Mouse (Mus musculus) forebrain, embryonic 15.5 days (tissue): ENCODE measurements around the gene Wdr5b. TPM values are rescaled to one million over a fixed set of nuclear protein-coding genes. Genes with fewer than 3 reads are reported as not detected.

Source experiments
- ATAC-seq: fragments of 200-750 bp; cut with Nextera tagmentation; replicated peaks from 2 replicates; pipeline ENCODE4 v1.8.0; 2017; ENCODE audit warnings: mild to moderate bottlenecking, moderate TSS enrichment, moderate library complexity
- H3K27ac ChIP-seq: fragments of 300-500 bp; sonication (generic); replicated peaks from 2 replicates; pipeline ENCODE4 v1.5.1; 2015; ENCODE audit warnings: mild to moderate bottlenecking, inconsistent platforms
- H3K27me3 ChIP-seq: fragments of 300-500 bp; sonication (generic); 2 replicates; pipeline ENCODE4 v1.6.1; 2015; ENCODE audit warnings: inconsistent platforms
- H3K36me3 ChIP-seq: fragments of 300-500 bp; sonication (generic); 2 replicates; pipeline ENCODE4 v1.6.1; 2015; ENCODE audit warnings: mild to moderate bottlenecking, inconsistent platforms
- H3K4me1 ChIP-seq: fragments of 300-500 bp; sonication (generic); 2 replicates; pipeline ENCODE4 v1.6.1; 2015; ENCODE audit warnings: inconsistent platforms
- H3K4me2 ChIP-seq: fragments of 300-500 bp; sonication (generic); replicated peaks from 2 replicates; pipeline ENCODE4 v1.6.1; 2015; ENCODE audit warnings: mild to moderate bottlenecking, inconsistent platforms
- H3K4me3 ChIP-seq: fragments of 300-500 bp; sonication (generic); 2 replicates; pipeline ENCODE4 v1.5.1; 2015; ENCODE audit warnings: mild to moderate bottlenecking, inconsistent platforms
- H3K9ac ChIP-seq: fragments of 300-500 bp; sonication (generic); replicated peaks from 2 replicates; pipeline ENCODE4 v1.6.1; 2015; ENCODE audit warnings: mild to moderate bottlenecking, inconsistent platforms
- H3K9me3 ChIP-seq: fragments of 300-500 bp; sonication (generic); 2 replicates; pipeline ENCODE4 v1.6.1; 2016; ENCODE audit warnings: inconsistent platforms
- WGBS: fragments of 180-500 bp; shearing (Covaris S2); methylation state at CpG from one replicate; pipeline ENCODE4 v1.1.7; 2015; ENCODE audit warnings: mixed read lengths; 5-methylcytosine and 5-hydroxymethylcytosine counted together
- polyA plus RNA-seq: library from polyadenylated mRNA; unstranded; fragments of >200 nt; fragmentation: Nextera tagmentation; extraction: Ambion mirVana; gene quantifications from 2 replicates; pipeline ENCODE4 v1.2.1, GENCODE M21; 2015

Wdr5b gene
- polyA plus RNA-seq, 1 experiment from 2014 or later = 16.1 TPM

- H3K4me2 ChIP-seq = peak within 1 kb of the TSS; percentile 80
- under 1% methylated on average over 80 of the region's 81 CpGs for WGBS
- H3K27me3 ChIP-seq = no peaks in the 10 kb centered on the region
- ATAC-seq = peak; percentile 97
- H3K4me3 ChIP-seq = peak within 1 kb of the TSS; percentile 63
- H3K4me1 ChIP-seq = peaks cover 32% of the 10 kb centered on the region
- H3K36me3 ChIP-seq = no peaks in the 10 kb centered on the region
- no peaks in the 10 kb centered on the region for H3K9me3 ChIP-seq
- H3K27ac ChIP-seq = peak within 1 kb of the TSS; percentile 99
- H3K9ac ChIP-seq = peak within 1 kb of the TSS; percentile 84
These were observed 30.7 kb downstream of the Wdr5b start, which contains the start of the genes Fam162a and Ccdc58 for GRCm38 (mm10) chr16:36071450-36072379. Gene Fam162a, minus strand, starts transcription at chr16:36071594. Gene Ccdc58, plus strand, starts transcription at chr16:36071685.

- Histone ChIP-seq H3K27me3 (no peaks in the 10 kb centered on the region), H3K27ac (peak overlapping the region; percentile 99), H3K9ac (peak overlapping the region; percentile 84), H3K4me1 (peaks cover 32% of the 10 kb centered on the region), H3K9me3 (no peaks in the 10 kb centered on the region), H3K4me3 (peak overlapping the region; percentile 63), H3K36me3 (no peaks in the 10 kb centered on the region), H3K4me2 (peak overlapping the region; percentile 80)
- no peak for ATAC-seq
- WGBS = 31% methylated on average over 8 of the region's 8 CpGs
These were observed 31.5 kb downstream of the Wdr5b start for GRCm38 (mm10) chr16:36072410-36073011.

- no peaks in the 10 kb centered on the region for H3K9me3 ChIP-seq
- H3K27ac ChIP-seq = no peak overlapping the region
- no peak overlapping the region for H3K4me3 ChIP-seq
- ATAC-seq = no peak
- H3K27me3 ChIP-seq = no peaks in the 10 kb centered on the region
- peaks cover 14% of the 10 kb centered on the region for H3K4me1 ChIP-seq
- WGBS = 90% methylated on average over 3 of the region's 3 CpGs
- no peak overlapping the region for H3K9ac ChIP-seq
- H3K4me2 ChIP-seq = no peak overlapping the region
- H3K36me3 ChIP-seq = no peaks in the 10 kb centered on the region
These were observed 33.8 kb downstream of the Wdr5b start for GRCm38 (mm10) chr16:36074772-36075171.

- Histone ChIP-seq H3K27me3 (no peaks in the 10 kb centered on the region), H3K27ac (no peak overlapping the region), H3K4me1 (no peaks in the 10 kb centered on the region), H3K36me3 (no peaks in the 10 kb centered on the region), H3K4me3 (no peak overlapping the region), H3K4me2 (no peak overlapping the region), H3K9me3 (no peaks in the 10 kb centered on the region), H3K9ac (no peak overlapping the region)
- 97% methylated on average over 3 of the region's 3 CpGs for WGBS
- no peak for ATAC-seq
These were observed 38.9 kb downstream of the Wdr5b start for GRCm38 (mm10) chr16:36079916-36080315.

GRCm38 (mm10) chr16:36087846-36088245 is 46.9 kb downstream of the Wdr5b start:
- Histone ChIP-seq H3K4me2 (no peak overlapping the region), H3K4me3 (no peak overlapping the region), H3K9me3 (no peaks in the 10 kb centered on the region), H3K27ac (no peak overlapping the region), H3K36me3 (peaks cover 18% of the 10 kb centered on the region), H3K4me1 (no peaks in the 10 kb centered on the region), H3K9ac (no peak overlapping the region), H3K27me3 (no peaks in the 10 kb centered on the region)
- WGBS = 92% methylated on average over 4 of the region's 4 CpGs
- no peak for ATAC-seq

GRCm38 (mm10) chr16:36089065-36089464 is 48.1 kb downstream of the Wdr5b start:
- Histone ChIP-seq H3K27me3 (no peaks in the 10 kb centered on the region), H3K9me3 (no peaks in the 10 kb centered on the region), H3K4me1 (no peaks in the 10 kb centered on the region), H3K4me2 (no peak overlapping the region), H3K36me3 (peaks cover 18% of the 10 kb centered on the region), H3K9ac (no peak overlapping the region), H3K4me3 (no peak overlapping the region), H3K27ac (no peak overlapping the region)
- no peak for ATAC-seq
- WGBS = 90% methylated on average over 7 of the region's 7 CpGs

- no peak overlapping the region for H3K27ac ChIP-seq
- no peak overlapping the region for H3K4me3 ChIP-seq
- 52% methylated on average over 8 of the region's 8 CpGs for WGBS
- ATAC-seq = no peak
- no peak overlapping the region for H3K9ac ChIP-seq
- H3K9me3 ChIP-seq = no peaks in the 10 kb centered on the region
- H3K4me1 ChIP-seq = no peaks in the 10 kb centered on the region
- H3K27me3 ChIP-seq = no peaks in the 10 kb centered on the region
- H3K36me3 ChIP-seq = peaks cover 18% of the 10 kb centered on the region
- H3K4me2 ChIP-seq = no peak overlapping the region
These were observed 49.0 kb downstream of the Wdr5b start for GRCm38 (mm10) chr16:36089850-36090616.

GRCm38 (mm10) chr16:36090785-36091509 is 50.0 kb downstream of the Wdr5b start:
- WGBS = 86% methylated on average over 11 of the region's 11 CpGs
- no peaks in the 10 kb centered on the region for H3K4me1 ChIP-seq

More at GRCm38 (mm10) chr16:36090785-36091509, 50.0 kb downstream of the Wdr5b start:
- Histone ChIP-seq H3K4me3 (no peak overlapping the region), H3K9ac (no peak overlapping the region), H3K9me3 (no peaks in the 10 kb centered on the region), H3K27me3 (no peaks in the 10 kb centered on the region), H3K36me3 (peaks cover 11% of the 10 kb centered on the region), H3K27ac (no peak overlapping the region), H3K4me2 (no peak overlapping the region)
- no peak for ATAC-seq

Other genes with a start within 250 kb of the Wdr5b start
- 0.19 and 0.26 TPM in 2 replicates for gene Parp14, start 169.6 kb upstream of the Wdr5b start, polyA plus RNA-seq
- gene Parp9, start 102.7 kb upstream of the Wdr5b start, polyA plus RNA-seq = 2.4 and 2.5 TPM in 2 replicates
- 1.7 and 2.2 TPM in 2 replicates for gene Dtx3l, start 102.0 kb upstream of the Wdr5b start, polyA plus RNA-seq
- gene Kpna1, start 62.4 kb upstream of the Wdr5b start, polyA plus RNA-seq = 75.2 and 76.2 TPM in 2 replicates
- gene Fam162a, start 30.4 kb downstream of the Wdr5b start, polyA plus RNA-seq = 169 and 188 TPM in 2 replicates
- 34.7 and 35.4 TPM in 2 replicates for gene Ccdc58, start 30.5 kb downstream of the Wdr5b start, polyA plus RNA-seq
- not detected in 2 replicates for gene Csta1, start 90.1 kb downstream of the Wdr5b start, polyA plus RNA-seq
- not detected in 2 replicates for gene Stfa2l1, start 115.6 kb downstream of the Wdr5b start, polyA plus RNA-seq
- gene Gm5483, start 143.0 kb downstream of the Wdr5b start, polyA plus RNA-seq = 0.50 and 0.54 TPM in 2 replicates
- not detected in 2 replicates for gene Gm5416, start 169.2 kb downstream of the Wdr5b start, polyA plus RNA-seq
- gene 2010005H15Rik, start 180.3 kb downstream of the Wdr5b start, polyA plus RNA-seq = not detected in 2 replicates
- gene Stfa1, start 235.8 kb downstream of the Wdr5b start, polyA plus RNA-seq = 0.99 and 1.5 TPM in 2 replicates